Mouse (Mus musculus) layer of hippocampus, adult 18-20 months (tissue): ENCODE results near the gene Gm45717. TPM values are rescaled to one million over a fixed set of nuclear protein-coding genes. Genes with fewer than 3 reads are reported as not detected.
"Not testable (repeated sequence)": the region's sequence is repeated elsewhere in the genome, so short reads cannot be mapped to it uniquely, and the experiment has no call there.

ENCODE experiments used
- DNase-seq, 2 experiments: peaks; one replicate each; pipeline ENCODE4 v3.0.0; 2022; ENCODE audit warnings: low spot score in 2 of 2
- long read RNA-seq: library from polyadenylated mRNA; stranded (forward); transcript quantifications from one replicate; pipeline ENCODE4 v2.0.0, GENCODE M21; 2021
- total RNA-seq, 2 experiments: library from RNA; stranded (reverse); gene quantifications; 2 replicates each; pipeline ENCODE4 v1.2.3; 2021

Gene Gm45717
- total RNA-seq = not detected
- long read RNA-seq = 0 reads

DNA sequence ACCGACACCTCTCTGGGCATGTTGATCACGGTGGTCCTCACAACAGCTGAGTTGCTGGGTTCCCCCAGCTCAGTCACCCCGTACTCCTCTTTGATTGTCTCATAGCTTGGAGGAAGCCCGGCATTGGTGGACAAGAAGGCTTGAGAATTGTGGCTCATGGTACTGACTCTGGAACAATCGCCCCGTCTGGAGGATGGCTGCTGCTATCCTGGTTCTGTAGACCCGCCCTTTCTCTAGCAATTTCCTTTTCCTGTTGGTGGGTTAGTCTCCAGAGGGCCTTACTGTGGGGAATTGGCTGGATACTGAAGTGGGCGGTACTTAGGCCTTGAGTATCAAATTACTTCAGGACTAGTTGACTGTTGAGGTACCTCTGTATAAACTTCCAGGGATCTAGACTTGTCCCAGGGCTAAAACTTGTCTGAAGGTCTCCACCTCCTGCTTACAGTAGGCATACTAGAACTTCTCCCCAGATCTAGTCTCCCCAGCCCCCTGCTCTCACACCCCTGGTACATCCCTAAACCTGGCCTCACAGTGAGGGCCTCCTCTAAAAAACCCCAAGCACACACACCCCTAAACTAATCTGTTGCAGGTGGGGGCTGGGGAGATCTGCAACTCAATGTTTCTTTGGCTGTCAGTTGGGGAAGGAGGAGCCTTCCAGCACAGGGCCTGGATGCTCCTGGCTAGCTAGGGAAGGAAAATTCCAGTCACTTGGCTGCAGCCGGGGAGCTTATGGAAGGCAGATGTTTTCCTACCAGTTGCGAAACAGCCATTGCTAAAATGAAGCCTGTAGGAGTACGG lies at the start of gene Gm45717, which contains the start of gene Ifitm2:
Gm45717 (minus strand) TSS at position 180 of the 798 bp plus-strand sequence.
Ifitm2 (minus strand) TSS at position 230 of the 798 bp plus-strand sequence.
- DNase-seq = peak in 1 of 2 experiments; percentile 55

- no peak for DNase-seq
These were observed 47.7 kb upstream of the Gm45717 start for GRCm38 (mm10) chr7:141003248-141004010.

DNA sequence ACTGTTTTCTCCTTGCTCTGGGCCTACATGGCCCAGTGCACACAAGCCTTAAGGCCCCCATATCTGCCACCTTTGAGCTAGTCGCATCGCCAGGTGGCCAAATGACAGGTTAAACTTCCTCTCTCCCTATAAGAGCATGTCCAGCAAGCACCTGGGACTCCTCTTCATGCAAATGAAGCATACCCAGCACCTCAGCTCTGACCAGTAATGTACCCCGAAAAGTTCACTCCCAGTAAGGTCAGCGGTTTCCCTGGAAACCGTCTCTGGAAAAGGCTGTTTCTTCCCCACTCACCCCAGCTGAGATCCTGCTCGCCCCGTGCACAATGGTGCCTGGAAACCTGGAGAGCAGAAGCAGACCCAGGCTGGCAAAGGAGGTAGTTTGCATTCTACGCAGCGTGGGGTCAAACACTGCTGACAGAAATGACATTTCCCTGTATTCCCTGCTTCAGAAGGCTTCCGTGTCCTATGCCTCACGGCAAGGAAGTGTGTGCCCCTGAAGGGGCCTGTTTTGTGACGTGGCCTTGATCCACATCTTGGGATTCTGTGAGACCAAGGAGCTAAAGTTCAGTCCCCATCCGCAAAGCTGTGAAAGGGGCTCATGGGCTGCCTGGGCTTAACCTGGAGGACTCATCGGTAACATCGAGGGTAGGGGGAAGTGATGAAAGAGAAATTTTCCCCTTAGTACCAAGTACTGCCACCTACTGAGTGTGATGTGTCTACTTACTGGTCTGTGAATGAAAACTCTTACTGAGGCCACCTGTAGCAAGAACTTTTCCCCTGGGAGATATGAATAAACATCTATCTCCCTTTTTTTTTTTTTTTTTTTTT lies 45.4 kb upstream of the Gm45717 start:
- no peak for DNase-seq

- no peak for DNase-seq
These were observed 43.3 kb upstream of the Gm45717 start for GRCm38 (mm10) chr7:140998853-140999700.

GRCm38 (mm10) chr7:140997817-140998216 lies 42.1 kb upstream of the Gm45717 start:
- no peak for DNase-seq

- DNase-seq = no peak
These were observed 35.5 kb upstream of the Gm45717 start for GRCm38 (mm10) chr7:140991117-140991689.

- no peak for DNase-seq
These were observed 34.9 kb upstream of the Gm45717 start for GRCm38 (mm10) chr7:140990622-140991021.

DNA sequence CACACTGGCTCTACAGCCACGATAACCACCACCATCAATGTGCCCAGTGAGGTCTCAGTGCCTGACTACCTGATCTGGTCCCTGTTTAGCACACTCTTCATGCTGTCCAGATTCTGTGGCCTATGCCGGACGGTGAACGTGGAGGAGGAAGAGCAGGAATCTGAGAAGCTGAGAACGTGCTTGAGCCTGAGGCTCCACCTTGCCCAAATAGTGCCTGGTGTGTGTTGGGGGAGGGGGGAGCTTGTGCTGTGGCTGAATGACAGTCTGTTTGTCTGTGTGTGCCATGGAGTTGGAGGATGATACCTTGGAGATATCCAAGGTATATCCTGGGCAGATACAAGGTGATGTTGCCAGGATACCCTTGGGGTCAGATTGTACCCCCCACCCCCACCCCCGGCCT lies 34.4 kb upstream of the Gm45717 start:
- DNase-seq = no peak

DNA sequence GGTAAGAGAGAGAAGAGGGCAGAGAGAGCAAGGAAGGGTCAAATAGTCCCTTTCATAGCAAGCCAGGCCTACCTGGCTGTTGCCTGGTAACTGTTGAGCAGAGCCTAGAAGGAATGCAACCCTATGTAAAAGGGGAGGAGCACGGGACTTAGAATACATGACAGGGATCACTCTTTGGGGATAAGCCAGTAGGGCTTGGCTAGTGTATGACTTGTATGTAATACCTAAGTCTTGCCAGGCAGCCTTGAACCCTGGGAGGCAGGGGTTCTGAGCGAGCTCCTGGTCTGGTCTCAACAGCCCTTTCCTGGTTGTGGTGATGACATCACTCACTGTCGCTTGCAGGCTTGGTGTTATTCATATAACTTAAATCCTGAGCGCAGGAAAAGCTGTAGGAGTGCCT lies 33.3 kb upstream of the Gm45717 start:
- no peak for DNase-seq

DNA sequence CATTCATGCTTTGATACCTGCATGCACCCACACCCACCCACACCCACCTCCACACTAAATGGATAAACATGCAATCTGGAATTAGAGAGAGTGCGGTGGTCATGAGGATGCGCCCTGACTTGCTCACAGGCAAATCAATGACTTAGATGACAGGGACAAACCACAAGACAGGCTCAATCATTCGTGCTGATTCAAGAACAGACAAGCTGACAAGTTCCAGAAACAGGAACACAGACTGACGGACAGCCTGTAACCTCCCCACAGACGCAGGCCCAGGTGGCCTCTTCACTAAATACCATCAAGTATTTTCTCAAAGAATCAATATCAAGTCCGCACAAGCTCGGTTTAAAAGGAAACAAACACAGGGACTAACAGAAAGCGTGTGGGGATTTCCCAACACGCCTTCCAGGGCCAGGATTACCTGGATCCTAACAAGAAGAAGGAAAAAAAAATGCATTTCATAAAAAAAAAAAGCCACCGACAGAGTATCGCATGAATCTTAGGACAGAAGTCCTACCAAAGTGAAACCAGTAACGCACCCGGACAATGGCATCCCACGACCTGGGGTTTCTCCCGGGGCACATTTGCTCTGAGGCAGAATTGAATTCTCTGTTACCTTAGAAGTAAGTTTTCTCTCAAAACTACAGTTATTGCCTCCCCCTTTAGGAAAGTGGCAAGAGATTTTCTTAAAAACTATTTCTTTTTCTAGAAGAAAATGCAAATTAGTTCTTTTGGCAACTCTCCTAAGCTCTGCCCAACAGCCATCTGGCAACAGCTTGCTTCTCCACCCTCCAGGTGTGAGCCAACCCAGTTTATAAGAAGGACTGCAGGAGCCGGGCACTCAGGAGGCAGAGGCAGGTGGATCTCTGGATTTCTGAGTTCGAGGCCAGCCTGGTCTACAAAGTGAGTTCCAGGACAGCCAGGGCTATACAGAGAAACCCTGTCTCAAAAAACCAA lies 31.7 kb upstream of the Gm45717 start:
- DNase-seq = peak; percentile 10 to 30

DNA sequence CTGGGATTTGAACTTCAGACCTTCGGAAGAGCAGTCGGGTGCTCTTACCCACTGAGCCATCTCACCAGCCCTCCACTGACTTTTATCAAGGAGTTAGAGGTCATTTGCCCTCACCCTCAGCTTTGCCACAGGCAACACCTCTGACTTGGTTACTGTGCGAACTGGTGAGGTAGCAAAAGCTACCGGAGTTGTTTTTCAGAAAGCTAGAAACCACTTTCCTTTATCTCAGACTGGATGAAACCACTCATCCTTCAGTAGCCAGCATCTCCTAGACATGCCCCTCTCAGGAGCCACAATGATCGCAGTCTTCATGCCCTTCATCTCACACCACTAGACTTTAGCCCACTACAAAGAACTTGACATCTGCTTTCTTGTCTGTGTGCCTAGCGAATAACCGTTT lies 27.2 kb upstream of the Gm45717 start:
- DNase-seq = no peak

GRCm38 (mm10) chr7:140981704-140982103 lies 26.0 kb upstream of the Gm45717 start:
- DNase-seq = no peak

GRCm38 (mm10) chr7:140976720-140977119 lies 21.0 kb upstream of the Gm45717 start:
- not testable (repeated sequence) for DNase-seq

DNA sequence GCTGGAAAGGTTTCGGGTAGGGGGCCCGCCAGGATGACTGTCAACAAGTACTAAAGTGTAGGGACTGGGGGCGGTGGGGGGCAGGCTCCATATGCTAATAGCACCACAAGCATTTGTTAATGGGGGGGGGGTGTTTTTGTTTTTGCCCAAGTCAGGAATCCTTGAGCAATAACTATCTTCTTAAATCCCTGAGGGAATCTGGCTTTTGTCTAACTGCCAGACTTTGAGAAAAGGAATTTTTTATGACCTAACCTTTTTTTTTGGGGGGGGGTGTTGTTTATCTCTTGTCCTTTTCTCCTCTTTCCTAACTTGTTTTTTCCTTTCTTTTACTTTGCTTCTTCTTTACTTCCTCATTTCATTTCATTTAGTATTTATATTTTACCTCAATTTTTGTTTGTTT lies 19.7 kb upstream of the Gm45717 start:
- no peak for DNase-seq

GRCm38 (mm10) chr7:140974940-140975339 lies 19.2 kb upstream of the Gm45717 start:
- DNase-seq = no peak

DNA sequence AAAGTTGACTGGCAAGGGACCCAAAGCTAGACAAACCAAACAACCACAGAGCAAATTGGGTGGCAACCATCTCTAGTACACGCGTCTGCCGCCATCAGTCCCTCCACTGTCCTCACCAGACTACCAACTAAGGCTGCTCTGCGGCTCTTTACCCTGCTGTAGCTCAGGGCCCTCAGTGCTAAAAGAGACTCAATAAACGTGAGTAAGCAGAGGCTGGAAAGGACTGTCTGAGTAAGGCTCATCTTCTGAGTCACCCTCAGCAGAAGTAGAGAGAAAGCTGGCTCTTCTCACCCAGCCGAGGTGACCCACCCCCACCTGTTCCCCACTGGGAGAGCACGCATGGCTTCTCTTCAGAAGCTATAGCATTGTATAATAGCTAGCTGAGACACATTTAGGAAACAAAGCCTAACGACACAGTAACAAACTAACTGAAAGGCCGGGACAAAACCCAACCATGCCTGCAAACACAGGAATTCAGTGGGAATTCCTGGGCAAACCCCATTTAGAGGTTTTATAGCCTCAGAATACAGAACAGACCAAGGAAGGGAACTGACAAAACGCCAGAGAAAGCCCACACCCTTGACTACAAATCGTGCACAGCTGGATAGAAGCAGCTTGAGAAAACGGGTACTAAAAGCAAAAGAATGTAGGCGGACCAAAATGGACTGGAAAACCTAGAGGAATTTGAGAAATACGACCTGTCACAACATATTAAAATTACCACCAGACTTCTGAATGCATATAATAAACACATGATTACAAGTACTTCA lies 17.8 kb upstream of the Gm45717 start:
- no peak for DNase-seq

DNA sequence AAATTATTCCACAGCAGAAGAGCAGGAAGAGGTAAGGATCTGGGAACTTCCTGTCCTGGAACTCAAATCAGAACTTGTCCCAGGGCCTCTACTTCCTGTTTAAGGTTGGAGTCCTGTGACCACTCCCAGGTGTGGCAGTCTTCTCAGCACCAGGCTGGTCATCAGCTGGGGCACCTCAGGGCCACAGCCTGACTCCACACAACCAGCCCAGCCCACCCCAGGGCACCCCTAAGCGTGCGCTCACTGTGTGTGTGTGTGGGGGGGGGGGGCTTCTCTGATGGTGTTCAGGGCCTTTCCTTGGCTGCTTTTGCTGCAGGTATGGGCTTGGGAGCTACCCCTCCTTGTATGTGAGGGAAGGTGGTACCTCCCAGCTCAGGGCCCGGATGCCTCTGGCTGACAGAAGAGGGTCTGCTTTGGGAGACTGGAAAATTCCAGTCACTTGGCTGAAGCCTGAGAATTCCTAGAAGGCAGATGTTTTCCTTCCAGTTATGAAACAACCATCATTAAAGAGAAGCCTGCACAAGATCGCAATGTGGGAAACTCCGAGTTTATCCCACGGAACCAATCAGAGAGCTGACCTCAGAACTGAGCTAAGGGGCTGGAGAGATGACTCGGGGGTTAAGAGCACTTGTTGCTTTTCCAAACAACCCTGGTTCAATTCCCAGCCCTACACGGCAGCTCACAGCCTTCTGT lies 15.9 kb upstream of the Gm45717 start:
- DNase-seq = no peak

- no peak for DNase-seq
These were observed 15.2 kb upstream of the Gm45717 start for GRCm38 (mm10) chr7:140970931-140971330.
